Mouse (Mus musculus) heart, adult 2 months (tissue): ENCODE results near the gene Sp8. TPM values are rescaled to one million over a fixed set of nuclear protein-coding genes. Genes with fewer than 3 reads are reported as not detected.

ENCODE experiments used
- DNase-seq, 2 experiments: peaks; one replicate each; pipeline ENCODE4 v3.0.0; 2021
- H3K27ac ChIP-seq: fragments of 200-600 bp; 2 replicates; pipeline ENCODE4 v1.8.1; 2022
- H3K27me3 ChIP-seq: fragments of 200-500 bp; 2 replicates; pipeline ENCODE4 v1.6.1; 2012; ENCODE audit warnings: mild to moderate bottlenecking, low read length, inconsistent platforms, mixed read lengths; ENCODE audit not compliant: control insufficient read depth, insufficient read depth
- H3K36me3 ChIP-seq: fragments of 200-500 bp; 2 replicates; pipeline ENCODE4 v1.6.1; 2012; ENCODE audit warnings: low read length, inconsistent platforms; ENCODE audit not compliant: control insufficient read depth, insufficient read depth
- H3K4me1 ChIP-seq: fragments of 200-500 bp; 2 replicates; pipeline ENCODE4 v1.6.1; 2011; ENCODE audit warnings: low read length; ENCODE audit not compliant: control insufficient read depth, insufficient read depth
- H3K4me3 ChIP-seq: fragments of 200-600 bp; 2 replicates; pipeline ENCODE4 v1.8.1; 2022
- H3K79me2 ChIP-seq: fragments of 200-500 bp; replicated peaks from 2 replicates; pipeline ENCODE4 v1.6.1; 2012; ENCODE audit warnings: mild to moderate bottlenecking, inconsistent platforms, low read length, moderate library complexity, mixed read lengths; ENCODE audit not compliant: control insufficient read depth, insufficient read depth
- H3K9ac ChIP-seq: fragments of 200-500 bp; 2 replicates; pipeline ENCODE4 v1.6.1; 2012; ENCODE audit warnings: low read depth, mild to moderate bottlenecking, control low read depth, inconsistent platforms, low read length, mixed read lengths
- CTCF ChIP-seq: fragments of 200-600 bp; IDR thresholded peaks from 2 replicates; pipeline ENCODE4 v1.8.1; 2022; ENCODE audit warnings: antibody characterized with exemption, mild to moderate bottlenecking, moderate library complexity
- EP300 ChIP-seq: fragments of 200-500 bp; IDR thresholded peaks from 2 replicates; pipeline ENCODE4 v1.6.1; 2011; ENCODE audit warnings: low read depth, low read length, control low read depth; ENCODE audit not compliant: insufficient read depth
- POLR2A ChIP-seq: fragments of 200-500 bp; IDR thresholded peaks from 2 replicates; pipeline ENCODE4 v1.6.1; 2011; ENCODE audit warnings: mild to moderate bottlenecking, low read depth, low read length, control low read depth; ENCODE audit not compliant: insufficient read depth
- WGBS: fragments of 180-500 bp; shearing (Covaris S2); methylation state at CpG from one replicate; pipeline ENCODE4 v1.1.7; 2018; 5-methylcytosine and 5-hydroxymethylcytosine counted together
- intact Hi-C: fragments of 180-260 bp; cut with DNase I; formaldehyde crosslinking; loops from one replicate; pipeline ENCODE4 v1.15.1; 2025
- polyA plus RNA-seq: library from polyadenylated mRNA; depleted of rRNA; stranded (reverse); fragments of >200 nt; gene quantifications from 2 replicates; pipeline ENCODE4 v1.2.3, GENCODE M21; 2012
- total RNA-seq, 2 experiments: library from RNA; stranded (reverse); gene quantifications; 2 replicates each; pipeline ENCODE4 v1.2.3; 2021

Gene Sp8
- total and polyA plus RNA-seq, 3 experiments: not detected

DNA sequence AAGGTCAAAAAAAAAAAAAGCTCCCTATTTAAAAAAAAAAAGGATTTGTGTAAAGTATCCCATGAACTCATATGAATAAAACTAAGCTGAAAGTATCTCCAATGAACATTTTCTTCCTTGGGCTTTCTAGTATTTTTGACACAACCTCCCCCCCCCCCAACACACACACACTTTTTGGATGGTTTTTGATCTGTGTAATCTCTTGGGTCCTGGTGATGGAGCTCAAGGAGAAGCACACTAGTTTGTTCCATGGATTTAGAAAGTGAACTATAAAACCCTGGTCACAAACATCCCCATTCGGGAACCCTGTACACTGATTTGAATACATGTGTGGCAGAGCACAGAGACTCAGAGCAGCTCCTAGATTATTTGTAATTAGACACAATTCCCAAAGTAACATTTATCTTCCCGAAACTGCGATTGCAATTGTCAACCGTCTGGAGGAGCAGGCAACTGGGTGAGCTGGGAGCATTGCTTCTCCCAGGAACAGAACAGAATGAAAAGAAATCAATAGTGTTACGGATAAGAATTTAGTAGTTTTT, 4.7 kb upstream of the Sp8 start:
- H3K9ac ChIP-seq: no peak overlapping the region
- H3K27me3 ChIP-seq: peaks cover 24% of the 10 kb centered on the region
- H3K4me1 ChIP-seq: no peaks in the 10 kb centered on the region
- 16% methylated on average over 5 of the region's 5 CpGs for WGBS
- H3K79me2 ChIP-seq: no peaks in the 10 kb centered on the region
- DNase-seq: no peak
- H3K4me3 ChIP-seq: no peak overlapping the region
- intact Hi-C loops: loop anchor here (10.0 kb wide), 2 partner anchors 257 to 537 kb away; partner anchors contain the start of gene Sp4
- no peak for TF ChIP-seq POLR2A
- no peaks in the 10 kb centered on the region for H3K36me3 ChIP-seq
- no peak overlapping the region for H3K27ac ChIP-seq

DNA sequence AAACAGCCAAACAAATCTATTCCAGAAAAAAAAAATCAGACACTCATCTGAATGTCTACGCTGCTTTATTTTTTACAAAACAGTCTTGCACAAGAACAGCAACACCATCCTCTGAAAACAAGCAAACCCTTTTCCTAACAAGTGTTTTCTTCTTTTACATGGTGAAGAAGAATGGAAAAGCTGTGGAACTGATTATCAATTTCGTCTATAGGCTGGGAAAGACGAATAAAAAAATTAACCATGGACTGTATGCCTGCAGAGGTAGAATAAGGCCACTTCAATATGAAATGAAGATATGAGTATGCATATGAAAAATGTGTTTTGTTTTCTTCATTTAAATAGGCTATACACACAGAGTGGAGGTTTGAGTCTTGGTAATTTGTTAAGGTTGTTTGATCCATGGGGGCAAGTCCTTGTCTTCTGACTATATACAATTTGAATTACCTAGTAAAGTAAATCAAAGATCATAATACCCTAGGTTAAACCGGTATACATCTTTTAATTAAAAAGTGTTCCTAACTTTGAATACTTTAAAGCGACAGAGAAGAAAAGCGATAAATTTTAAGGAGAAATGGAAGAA, 4.1 kb upstream of the Sp8 start:
- Histone ChIP-seq H3K79me2 (no peaks in the 10 kb centered on the region), H3K36me3 (no peaks in the 10 kb centered on the region), H3K4me3 (no peak overlapping the region), H3K4me1 (no peaks in the 10 kb centered on the region), H3K27ac (no peak overlapping the region), H3K27me3 (peaks cover 24% of the 10 kb centered on the region), H3K9ac (no peak overlapping the region)
- DNase-seq: no peak
- WGBS: 17% methylated on average over 6 of the region's 6 CpGs
- no peak for TF ChIP-seq EP300
- no peak for TF ChIP-seq POLR2A
- intact Hi-C loops: loop anchor here (10.0 kb wide), 2 partner anchors 257 to 537 kb away; partner anchors contain the start of gene Sp4

DNA sequence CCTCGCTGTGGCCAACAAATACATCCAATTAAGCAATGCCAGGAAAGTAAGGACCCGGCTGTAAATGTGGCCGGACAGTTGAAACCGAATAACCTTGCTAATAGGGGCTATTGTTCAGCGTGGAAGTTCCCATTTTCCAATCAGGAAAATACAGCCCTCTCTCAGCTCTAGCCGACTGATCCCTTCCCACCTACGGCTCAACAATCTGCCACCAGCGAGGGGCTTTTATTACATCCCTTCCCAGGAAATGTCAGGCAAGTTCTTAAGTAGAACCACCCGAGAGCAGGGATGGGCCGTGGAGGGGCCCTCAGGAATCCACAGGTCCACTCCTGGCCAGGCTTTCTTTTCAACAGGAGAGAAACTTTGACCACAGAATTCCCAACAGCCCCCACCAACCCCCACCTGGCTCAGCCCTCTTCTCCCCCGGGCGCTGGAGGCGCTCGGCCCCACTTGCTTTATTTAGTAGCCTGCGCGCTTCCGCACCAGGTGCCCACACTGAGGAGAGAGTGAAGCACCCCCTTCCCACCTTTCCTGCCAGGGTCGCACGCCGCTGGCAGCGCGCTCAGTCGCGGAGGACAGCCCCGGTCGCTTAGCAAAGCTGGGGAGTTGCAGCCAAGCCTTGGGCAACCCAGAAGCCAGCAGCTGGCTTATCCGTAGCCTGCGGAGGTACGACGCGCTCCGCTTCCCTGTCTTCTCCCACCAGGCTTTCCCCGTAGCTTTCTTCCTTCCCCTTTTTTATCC, 3.3 kb upstream of the Sp8 start:
- intact Hi-C loops: loop anchor here (10.0 kb wide), 2 partner anchors 258 to 538 kb away; partner anchors contain the start of gene Sp4

DNA sequence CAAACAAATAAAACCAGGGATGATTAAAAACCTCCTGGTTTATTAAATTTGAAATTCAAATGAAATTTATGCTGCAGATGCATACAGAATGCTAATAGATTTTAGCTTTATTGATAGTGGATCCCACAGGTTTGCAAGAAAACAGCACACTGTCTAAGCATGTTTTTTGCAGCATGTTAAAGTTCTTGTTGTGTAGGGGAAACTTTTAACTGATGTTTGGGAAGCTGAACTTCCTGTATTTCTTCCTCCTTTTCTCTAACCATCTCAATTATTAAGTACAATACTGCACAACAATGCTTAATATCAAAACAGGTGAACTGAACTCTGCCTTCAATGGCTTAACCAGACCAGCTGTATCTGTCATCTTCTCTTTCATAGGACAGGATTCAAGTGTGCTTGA, 2.0 kb upstream of the Sp8 start:
- DNase-seq: no peak
- intact Hi-C loops: loop anchor here (10.0 kb wide), 2 partner anchors 259 to 539 kb away; partner anchors contain the start of gene Sp4
- Histone ChIP-seq H3K4me1 (no peaks in the 10 kb centered on the region), H3K36me3 (no peaks in the 10 kb centered on the region), H3K4me3 (no peak overlapping the region), H3K27me3 (peaks cover 29% of the 10 kb centered on the region), H3K79me2 (no peaks in the 10 kb centered on the region), H3K27ac (no peak overlapping the region), H3K9ac (no peak overlapping the region)
- TF ChIP-seq CTCF (no peak), POLR2A (no peak), EP300 (no peak)

More for the DNA sequence above, 3.3 kb upstream of the Sp8 start:
- peaks cover 21% of the 10 kb centered on the region for H3K27me3 ChIP-seq
- TF ChIP-seq CTCF (no peak), EP300 (no peak), POLR2A (no peak)
- no peak overlapping the region for H3K27ac ChIP-seq
- no peaks in the 10 kb centered on the region for H3K79me2 ChIP-seq
- no peak for DNase-seq
- WGBS: 5% methylated on average over 33 of the region's 33 CpGs
- H3K4me1 ChIP-seq: no peaks in the 10 kb centered on the region
- no peak overlapping the region for H3K4me3 ChIP-seq
- H3K9ac ChIP-seq: no peak overlapping the region
- H3K36me3 ChIP-seq: no peaks in the 10 kb centered on the region

DNA sequence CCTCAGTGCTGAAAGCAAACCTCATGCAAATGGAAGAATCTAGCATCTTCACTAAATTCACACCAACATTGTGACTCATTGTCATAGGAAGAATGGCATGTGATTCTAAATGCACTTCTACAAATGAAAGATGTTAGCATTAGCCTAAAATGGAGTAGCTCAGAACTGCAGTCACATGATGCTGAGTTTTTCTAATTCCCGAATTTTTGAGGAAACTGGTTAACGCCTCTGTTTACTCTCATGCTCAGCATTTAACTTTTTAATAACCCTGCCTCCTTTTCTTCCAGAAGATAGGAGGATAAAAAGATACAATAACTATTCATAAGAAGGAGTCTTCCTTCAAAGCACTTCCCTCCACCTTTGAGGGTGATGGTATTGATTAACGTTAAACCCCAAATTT, 1.3 kb upstream of the Sp8 start:
- intact Hi-C loops: loop anchor here (10.0 kb wide), 2 partner anchors 260 to 540 kb away; partner anchors contain the start of gene Sp4

DNA sequence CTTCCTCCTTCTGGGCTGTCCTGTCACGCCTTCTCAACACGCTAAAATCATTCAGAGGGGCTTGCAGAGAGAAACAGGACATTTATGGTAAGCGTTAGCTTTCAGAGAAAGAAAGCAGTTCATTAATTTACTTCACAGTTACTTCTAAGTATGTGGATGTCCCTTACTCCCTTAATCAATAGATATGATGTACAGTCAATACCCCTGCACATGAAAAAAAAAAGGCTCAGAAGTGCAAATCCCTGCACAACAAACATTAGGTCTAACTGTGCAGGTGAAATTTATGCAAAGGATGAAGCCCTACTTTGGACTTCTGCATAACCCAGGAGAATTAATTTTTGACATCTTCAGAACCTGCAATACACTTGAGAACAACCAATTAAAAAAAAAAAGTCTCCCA, 778 bp upstream of the Sp8 start:
- Histone ChIP-seq H3K4me1 (no peaks in the 10 kb centered on the region), H3K4me3 (no peak overlapping the region), H3K79me2 (no peaks in the 10 kb centered on the region), H3K27me3 (peaks cover 37% of the 10 kb centered on the region), H3K9ac (no peak overlapping the region), H3K36me3 (no peaks in the 10 kb centered on the region), H3K27ac (no peak overlapping the region)
- DNase-seq: no peak
- no peak for TF ChIP-seq POLR2A
- no peak for TF ChIP-seq EP300
- no peak for TF ChIP-seq CTCF
- intact Hi-C loops: loop anchor here (10.0 kb wide), 2 partner anchors 261 to 541 kb away; partner anchors contain the start of gene Sp4
- WGBS: 9% methylated on average over 3 of the region's 3 CpGs

More for the DNA sequence above, 1.3 kb upstream of the Sp8 start:
- H3K4me3 ChIP-seq: no peak overlapping the region
- H3K27ac ChIP-seq: no peak overlapping the region
- no peaks in the 10 kb centered on the region for H3K79me2 ChIP-seq
- no peaks in the 10 kb centered on the region for H3K36me3 ChIP-seq
- TF ChIP-seq POLR2A: no peak
- no peak for TF ChIP-seq CTCF
- TF ChIP-seq EP300: no peak
- no peak overlapping the region for H3K9ac ChIP-seq
- H3K4me1 ChIP-seq: no peaks in the 10 kb centered on the region
- 11% methylated on average over 3 of the region's 3 CpGs for WGBS
- DNase-seq: no peak
- H3K27me3 ChIP-seq: peaks cover 36% of the 10 kb centered on the region
